Mouse (Mus musculus) natural killer cell, adult 2 months (primary cell): ENCODE results near the gene Cnr2.

Experiments
- DNase-seq, 2 experiments: peaks; one replicate each; pipeline ENCODE4 v3.0.0; 2022; ENCODE audit warnings: low spot score in 2 of 2

Gene Cnr2

DNA sequence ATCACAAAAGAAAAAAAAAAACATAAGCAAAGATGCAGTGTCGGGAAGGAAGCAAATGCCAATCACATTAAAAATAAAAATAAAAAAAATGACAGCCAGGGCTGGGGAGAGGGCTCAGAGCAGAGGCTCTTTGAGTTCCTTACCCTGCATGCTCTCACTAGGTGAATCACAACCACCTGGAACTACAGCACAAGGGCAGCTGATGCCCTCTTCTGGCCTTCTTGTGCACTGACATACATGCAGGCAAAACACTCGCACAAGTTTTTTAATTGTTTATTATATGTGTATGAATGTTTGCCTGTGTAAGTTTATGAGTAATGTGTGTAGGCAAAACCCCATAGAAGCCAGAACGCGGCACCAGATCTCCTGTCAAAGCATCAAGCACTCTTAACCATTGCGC lies 36.6 kb downstream of the Cnr2 start:
- DNase-seq: peak; percentile 17 to 49

DNA sequence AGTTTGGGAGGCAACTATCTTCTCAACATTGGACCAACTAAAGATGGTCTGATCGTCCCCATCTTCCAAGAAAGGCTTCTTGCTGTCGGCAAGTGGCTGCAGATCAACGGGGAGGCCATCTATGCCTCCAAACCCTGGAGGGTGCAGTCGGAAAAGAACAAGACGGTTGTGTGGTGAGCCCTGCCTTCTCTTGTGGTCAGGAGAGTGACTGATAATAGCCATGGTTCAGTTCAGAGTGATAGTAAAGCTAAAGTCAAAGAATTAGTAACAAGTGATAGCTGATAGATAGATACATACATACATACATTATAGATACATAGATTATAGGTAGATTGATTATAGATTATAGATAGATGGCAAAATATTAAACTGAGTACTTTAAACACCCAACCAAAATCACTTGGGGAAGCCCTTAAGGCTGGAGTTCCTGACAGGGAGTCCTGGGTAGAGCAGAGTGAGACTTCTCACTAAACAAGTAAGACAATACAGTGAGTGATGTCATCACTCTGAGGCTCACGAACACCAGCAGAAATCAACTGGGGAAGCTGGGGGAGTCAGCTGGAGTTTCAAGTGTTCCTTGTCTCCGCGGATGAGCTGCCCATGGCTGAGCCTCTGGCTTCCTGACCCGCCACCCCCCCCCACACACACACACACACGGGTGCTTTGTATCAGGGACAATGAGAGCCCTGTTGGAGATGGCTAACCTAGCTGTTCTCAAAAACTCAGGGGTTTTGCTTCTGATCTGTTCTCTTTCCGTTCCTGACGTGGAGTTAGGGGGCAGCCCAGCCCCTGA lies 39.7 kb downstream of the Cnr2 start:
- no peak for DNase-seq

DNA sequence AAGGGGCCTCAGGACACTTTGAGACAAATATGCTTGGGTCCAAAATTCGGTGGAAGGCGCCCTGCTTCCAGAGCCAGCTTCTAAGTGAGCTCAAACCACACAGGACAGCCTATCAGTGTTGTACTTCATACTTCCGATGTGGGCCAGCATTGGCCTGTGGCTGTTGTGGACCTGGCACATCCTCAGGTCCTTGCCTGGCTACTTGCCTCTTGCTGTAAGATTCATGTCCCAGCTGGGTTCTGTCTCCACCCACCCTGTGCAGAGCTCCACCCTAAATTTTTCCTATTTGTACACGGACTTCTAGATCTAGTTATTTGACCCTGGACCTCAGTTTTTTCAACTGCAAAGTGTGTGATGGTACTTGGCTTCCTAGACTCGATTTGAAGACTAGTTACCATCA lies 40.3 kb downstream of the Cnr2 start:
- no peak for DNase-seq

DNA sequence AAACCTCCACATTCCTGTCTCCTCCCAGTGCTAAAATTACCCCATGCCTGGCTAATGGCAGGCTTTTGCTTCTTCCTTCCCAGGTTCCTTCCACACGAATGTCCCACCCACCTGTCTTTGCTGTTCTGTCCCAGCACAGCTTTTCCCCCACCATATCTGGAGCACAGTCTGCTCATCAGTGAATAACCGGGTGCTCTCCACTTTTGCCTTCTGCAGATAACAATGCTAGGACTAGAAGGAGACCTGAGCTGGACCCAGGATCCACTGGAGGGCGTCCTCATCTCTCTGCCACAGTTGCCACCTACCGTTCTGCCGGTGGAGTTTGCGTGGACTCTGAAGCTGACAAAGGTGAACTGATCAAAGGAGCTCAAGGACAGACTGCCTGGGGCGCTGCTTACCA lies 43.7 kb downstream of the Cnr2 start:
- DNase-seq: no peak

DNA sequence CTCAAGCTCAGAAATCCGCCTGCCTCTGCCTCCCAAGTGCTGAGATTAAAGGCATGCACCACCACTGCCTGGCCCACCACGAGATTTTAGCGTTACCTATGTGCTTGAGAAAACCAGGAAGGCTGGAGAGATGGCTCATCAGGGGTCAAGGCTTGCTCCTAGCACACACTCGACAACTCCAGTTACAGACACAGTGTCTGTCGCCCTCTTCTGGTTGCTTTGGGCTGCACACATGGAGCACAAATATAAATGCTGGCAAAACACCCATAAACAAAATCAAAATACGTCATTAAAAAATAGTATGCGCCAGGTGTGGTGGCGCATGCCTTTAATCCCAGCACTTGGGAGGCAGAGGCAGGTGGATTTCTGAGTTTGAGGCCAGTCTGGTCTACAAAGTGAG lies 45.8 kb downstream of the Cnr2 start:
- DNase-seq: peak in 1 of 2 experiments; percentile 40

DNA sequence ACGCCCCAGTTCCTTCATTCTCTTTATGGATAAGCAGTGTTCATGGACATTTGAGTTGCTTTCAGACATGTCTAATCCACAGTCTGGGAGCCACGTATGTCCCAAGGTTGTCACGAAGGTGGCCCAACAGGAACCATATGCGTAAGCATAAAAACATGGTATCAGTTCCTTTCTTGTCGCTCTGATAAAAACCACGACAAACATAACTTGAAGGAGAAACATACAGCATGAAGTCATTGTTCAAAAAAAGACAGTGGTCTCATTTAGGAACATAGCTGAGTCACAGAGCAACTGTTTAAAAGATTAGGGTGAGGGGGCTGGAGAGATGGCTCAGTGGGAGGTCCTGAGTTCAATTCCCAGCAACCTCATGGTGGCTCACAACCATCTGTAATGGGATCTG lies 47.0 kb downstream of the Cnr2 start:
- no peak for DNase-seq

DNA sequence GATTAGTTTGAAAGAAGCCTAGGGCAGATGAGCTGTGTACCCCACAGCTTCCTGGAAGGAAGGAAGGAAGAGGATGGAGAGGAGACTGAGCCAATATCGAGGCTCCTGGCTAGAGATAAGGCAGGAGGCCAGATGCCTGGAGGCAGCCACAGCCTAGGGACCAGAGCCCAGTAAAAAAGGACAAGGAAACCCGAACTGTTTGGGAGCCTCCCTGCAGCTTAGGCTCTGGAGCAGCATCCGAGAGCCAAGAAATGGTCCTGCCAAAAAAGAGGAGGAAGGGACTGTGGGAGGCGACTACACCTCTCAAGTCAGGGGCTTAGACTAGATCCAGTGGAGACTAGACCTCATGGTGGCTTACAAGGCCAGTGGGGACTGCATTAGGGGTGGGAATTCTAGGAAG lies 48.2 kb downstream of the Cnr2 start:
- DNase-seq: no peak

DNA sequence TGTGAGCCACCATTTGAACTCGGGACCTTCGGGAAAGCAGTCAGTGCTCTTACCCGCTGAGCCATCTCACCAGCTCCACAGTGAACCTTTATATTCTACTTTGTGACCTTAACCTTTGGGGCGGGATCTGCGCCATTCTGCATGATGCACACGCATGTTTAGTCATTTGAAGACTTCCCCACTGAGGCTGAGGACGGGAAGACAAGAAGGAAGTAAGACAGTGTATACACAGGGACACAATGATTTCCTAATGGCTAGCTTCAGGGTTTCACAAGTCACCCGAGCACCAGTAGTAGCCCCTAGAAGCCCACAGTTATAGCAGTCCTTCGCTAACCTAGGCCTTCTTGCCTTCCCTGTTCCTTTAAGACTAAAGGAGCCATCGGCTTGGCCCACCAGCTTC lies 50.5 kb downstream of the Cnr2 start:
- no peak for DNase-seq

DNA sequence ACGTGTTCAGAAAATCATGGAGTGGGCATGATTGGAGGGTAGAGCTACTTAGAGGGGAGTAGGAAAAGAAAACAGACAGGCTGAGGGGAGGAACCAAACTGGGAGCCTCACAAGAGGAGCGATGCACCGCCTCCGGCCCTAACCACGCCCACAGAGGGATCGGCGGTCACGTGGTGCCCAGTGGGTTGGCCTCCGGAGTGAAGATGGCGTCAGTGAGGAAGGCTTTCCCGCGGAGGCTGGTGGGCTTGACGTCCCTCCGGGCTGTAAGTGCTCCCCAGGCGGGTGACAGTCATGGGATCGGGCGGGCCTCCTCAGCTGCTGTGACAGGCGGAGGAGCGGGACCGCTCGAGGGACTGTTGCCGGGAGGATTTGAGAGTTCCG lies 51.1 kb downstream of the Cnr2 start, which contains the start of gene Hmgcl:
Gene Hmgcl (plus strand): TSS at position 171 of the 381 bp plus-strand sequence.
- DNase-seq: peak; percentile 89 to 92

DNA sequence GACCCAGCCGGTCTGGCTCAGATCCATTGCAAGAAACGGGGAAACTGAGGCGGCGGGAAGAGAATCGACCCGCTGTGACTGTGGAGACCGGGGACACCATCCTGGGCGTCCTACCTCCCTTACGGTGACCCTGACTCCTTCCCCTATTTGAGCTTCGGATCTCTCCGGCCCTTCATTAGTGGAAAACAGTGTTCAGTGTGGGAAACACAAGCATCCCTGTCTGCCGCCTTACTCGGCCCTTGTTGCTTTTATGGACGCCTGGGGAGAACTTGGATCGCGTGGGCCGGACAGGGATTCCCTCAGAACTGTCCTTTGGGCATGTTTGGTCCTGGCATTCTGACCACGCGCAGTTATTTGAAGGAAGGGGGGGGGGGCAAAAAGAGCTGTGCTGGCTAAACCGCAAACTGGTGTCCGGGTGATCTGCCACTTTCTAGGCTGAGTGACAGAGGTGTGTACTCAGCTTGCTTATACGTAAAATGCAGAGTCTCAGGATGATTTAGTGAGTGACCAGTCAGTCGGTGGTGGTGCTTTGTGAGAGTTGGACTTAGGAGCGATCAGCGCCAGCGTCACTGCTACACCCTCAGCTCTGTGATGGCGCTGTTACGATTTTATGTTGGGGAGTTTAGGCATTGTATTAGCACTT lies 51.6 kb downstream of the Cnr2 start:
- peak in 1 of 2 experiments; percentile 28 for DNase-seq

DNA sequence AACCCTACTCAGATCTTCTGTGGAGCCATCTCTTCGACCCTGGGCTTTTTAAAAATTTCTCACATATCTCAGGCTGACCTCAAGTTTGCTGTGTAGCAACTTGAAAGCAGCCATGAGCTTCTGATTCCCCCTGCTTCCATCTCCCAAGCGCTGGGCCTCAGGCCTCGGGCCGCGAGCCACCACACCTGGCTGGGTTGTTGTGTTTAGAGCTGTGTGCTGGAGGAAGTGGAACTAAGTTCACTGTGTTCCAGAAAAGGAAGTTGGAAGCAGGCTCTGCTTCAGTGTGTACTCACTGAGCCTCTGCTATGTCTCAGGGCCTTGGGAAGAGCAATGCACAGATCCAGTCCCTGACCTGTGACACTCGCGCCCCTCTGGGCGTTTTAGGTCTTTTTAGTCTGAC lies 52.9 kb downstream of the Cnr2 start:
- DNase-seq: no peak

DNA sequence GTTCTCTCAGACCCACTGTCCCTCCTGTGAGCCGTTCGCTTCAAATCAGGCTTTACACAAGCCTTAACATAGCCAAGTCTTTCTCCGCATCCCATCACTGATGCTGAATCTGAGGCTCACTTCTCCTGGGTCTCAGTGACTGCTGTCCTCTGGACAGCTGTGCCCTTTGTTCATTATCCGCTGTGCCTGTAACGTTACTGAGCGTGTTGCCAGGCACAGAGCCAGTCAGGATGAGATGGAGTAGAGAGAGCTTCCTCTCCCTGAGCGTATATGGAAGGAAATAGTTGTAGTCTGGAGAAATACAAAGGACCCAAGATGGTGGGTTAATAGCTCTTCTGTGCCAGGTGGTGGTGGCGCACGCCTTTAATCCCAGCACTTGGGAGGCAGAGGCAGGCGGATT lies 54.3 kb downstream of the Cnr2 start:
- no peak for DNase-seq

DNA sequence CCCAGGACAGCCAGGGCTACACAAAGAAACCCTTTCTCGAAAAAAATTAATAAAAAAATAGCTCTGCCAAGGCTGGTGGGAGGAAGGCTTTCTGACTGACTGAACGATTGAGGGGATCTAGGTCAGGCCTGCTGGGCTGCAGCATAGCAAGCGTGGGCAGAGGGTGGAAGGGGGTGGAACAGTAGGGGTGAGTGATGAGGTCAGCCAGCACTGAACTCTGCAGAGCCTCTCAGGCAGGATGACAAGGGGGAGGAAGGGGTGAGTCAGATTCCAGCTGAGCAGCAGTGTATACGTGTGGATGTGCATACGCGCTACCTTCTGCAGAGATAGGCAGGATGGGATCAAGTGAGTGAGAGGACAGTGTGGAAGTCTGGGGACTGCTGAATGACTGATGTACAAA lies 54.7 kb downstream of the Cnr2 start:
- DNase-seq: no peak

DNA sequence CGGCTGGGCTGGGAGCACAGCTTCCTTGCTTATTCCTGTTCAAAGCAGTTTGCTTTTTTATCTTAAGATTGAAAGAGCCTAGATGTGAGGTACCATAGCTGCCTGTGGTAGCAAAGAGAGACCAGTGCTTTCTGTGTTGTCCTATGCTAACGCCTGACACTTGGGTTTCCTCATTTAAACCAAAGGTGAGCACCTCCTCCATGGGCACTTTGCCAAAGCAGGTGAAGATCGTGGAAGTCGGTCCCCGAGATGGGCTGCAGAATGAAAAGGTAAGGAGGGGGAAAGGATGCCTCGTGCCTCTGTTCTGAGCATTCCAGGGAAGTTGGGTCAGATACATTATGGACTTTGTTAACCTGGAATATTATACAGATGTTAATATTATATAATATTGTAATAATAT lies 55.2 kb downstream of the Cnr2 start:
- DNase-seq: no peak

DNA sequence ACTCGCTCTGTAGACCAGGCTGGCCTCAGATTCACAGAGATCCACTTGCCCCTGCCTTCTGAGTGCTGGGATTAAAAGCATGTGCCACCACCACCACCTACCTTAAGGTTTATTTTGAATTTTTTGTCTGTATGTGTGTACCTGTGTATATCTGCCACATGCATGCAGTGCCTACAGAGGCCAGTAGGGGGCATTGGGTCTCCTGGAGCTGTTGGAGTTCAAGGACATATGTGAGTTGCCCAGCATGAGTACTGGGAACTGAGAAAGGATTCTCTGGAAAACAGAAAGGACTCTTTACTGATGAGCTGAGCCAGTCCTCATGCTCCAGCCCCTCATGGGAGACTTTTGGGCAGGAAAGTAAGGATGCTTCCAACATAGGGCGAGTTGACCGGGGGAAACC lies 56.3 kb downstream of the Cnr2 start:
- no peak for DNase-seq

DNA sequence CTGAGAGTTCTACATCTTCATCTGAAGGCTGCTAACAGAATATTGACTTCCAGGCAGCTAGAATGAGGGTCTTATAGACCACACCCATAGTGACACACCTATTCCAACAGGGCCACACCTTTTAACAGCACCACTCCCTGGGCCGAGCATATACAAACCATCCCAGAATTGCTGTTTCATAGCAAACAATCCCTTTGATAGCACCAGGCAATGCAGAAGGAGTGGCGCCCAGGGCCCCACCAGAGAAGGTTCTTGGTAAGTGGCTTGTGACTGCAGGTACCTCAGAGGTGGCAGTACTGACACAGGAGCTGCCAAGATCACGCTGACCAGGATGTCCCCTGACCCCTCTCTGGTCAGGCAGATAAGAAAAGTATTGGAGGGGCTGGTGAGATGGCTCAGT lies 58.0 kb downstream of the Cnr2 start:
- DNase-seq: no peak

DNA sequence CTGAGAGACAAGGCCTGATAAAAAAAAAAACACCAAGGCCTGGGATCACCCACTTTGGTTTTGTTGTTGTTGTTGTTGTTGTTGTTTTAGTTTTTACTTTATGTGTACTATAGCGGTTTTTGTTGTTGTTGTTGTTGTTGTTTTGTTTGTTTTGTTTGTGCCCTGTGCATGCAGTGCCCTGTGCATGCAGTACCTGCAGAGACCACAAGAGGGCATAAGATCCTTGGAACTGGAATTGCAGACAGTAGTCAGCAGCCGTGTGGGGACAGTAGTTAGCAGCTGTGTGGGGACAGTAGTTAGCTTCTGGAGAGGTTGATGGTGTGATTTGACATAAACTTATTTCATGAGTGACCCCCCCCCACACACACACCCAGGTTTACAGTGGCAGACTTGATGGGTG lies 59.0 kb downstream of the Cnr2 start:
- peak; percentile 65 to 77 for DNase-seq

DNA sequence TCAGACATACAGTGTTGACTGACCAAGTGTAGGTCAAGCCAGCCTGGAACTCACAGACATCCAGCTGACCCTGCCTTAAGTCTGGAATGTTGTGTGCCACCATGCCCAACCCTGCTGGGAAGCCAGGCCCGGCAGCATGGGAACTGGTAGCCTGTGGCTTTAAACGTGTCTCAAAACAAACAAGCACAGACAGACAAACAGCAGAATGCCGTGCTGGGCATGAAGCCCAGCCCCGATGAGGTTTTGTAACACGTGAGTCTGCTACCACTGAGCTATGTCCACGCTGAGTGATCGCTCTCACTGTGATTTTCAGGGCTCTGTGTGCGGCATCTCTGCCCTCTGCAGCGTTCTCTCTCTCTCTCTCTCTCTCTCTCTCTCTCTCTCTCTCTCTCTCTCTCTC lies 60.7 kb downstream of the Cnr2 start:
- DNase-seq: no peak

DNA sequence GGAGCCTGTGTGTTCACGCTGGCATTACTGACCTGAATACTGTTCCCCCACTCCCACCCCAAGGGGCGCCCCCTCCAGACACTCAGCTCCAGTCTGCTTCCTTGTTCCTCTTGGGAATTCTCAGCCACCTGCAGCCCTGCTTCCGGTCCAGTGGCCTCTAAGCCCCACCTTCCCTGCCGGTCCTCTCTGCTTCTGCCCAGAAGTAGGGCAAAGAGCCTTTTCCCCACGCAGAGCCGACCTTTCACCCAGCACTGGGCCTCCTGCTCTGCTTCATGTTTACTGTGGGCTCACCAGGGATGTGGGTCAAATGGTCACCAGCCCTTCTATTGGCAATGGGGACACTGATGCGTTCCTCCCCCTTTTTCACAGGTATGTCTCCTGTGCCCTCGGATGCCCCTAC lies 63.2 kb downstream of the Cnr2 start:
- no peak for DNase-seq

DNA sequence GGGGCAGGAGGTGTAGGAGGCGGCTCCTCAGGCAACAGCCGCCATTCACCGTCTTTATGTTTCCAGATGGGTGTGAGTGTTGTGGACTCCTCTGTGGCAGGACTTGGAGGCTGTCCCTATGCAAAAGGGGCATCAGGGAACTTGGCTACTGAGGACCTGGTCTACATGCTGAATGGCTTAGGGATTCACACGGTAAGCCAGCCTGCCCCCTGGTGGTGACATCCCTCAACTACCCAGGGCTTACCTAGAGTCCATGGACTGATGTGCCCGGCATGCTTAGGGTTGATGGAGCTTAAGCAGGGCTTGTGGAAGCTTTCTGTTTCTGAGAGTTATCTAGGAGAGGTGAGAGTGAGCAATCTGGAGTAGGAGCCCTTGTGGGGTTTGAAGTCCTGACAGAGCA lies 65.5 kb downstream of the Cnr2 start:
- DNase-seq: peak; percentile 70 to 83

DNA sequence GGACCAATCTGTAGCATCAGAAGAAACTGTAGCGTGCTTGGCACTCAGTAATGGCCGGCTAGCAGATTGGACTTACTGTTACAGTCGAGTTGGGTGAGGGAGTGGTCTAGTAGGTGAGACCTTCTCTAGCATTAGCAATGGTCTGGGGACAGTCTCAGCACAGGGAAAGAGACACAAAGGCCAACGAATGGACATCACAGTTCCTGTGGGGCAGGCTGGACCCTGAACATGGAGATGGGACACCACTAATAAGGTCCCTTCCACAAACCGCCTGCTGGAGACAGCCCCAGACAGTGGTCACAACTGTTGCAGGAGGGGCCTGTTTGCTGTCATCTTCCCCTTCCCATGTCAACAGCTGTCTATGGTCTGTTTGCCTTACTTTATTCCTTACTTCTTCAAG lies 66.5 kb downstream of the Cnr2 start:
- no peak for DNase-seq

DNA sequence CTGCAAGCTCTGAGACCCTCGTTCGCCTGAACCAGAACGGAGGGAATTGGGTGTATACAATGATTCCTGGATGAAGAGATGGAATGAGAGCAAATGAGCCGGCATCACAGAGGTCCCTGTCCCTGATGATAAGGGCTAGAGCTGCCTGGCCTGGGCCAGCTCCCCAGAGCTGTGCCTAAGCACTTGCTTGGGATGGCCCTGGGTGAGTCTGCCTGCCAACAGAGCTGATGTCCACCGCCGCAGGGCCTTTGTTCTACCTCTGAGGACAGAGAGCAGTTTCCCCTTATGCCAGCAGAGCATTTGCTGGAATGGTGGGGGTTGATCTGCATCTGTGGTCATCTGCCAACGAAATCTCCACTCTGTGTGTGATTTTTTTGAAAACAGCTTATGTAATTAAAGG lies 67.0 kb downstream of the Cnr2 start:
- DNase-seq: no peak

DNA sequence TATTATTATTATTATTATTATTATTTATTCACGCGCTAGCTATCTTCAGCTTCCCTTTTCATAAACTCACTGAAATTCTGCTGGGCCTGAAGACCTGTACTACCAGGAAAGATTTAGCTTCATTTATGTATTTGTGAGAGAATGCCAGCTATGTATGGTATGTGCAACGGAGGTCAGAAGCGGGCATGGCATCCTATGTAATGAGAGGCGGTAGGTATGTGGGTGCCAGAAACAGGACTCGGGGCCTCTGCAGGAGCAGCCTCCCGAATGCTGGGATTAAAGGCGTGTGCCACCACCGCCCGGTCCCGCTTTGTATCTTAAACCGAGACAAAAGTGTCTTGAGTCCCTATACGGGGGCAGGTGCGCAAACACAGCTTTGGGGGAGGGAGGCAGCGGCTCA lies 67.8 kb downstream of the Cnr2 start:
- no peak for DNase-seq
